Mouse (Mus musculus): Measurements from ENCODE around the gene Hkdc1. TPM values are rescaled to one million over a fixed set of nuclear protein-coding genes. Genes with fewer than 3 reads are reported as not detected.
"Not testable (repeated sequence)": the region's sequence is repeated elsewhere in the genome, so short reads cannot be mapped to it uniquely, and the experiment has no call there.

Hkdc1 gene
- 0.18 and 0.27 TPM in 2 replicates for polyA plus RNA-seq (2014; fragmentation: Nextera tagmentation; extraction: Ambion mirVana)

DNA sequence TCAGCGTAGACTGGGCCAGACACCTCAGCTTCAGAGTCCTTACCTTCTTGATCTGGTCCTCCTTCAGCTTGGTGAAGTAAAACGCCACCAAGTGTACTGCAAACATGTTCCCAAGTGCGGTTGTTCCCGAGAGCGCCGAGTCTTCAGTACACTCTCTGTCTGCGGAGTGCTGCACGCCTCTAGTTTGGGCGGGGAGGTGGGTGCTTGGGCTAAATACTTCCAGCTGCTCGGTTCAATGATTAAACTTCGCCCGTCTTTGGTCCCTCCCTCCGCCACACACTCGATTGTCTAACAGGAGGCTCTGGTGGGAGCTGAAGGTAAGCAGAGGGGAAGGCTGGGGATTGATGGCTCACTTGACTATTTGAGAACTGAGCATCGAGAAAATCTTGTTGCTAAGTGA lies at the start of gene Hkdc1:
TSS of gene Hkdc1 (minus strand) at position 237 of the 400 bp plus-strand sequence.
- H3K4me1 ChIP-seq (ENCODE audit: control insufficient read depth in 2 of 2, insufficient read depth in 2 of 2, low read length in 2 of 2), result peaks cover 9 to 19% of the 10 kb centered on the region in 2 experiments
- no peak within 1 kb of the TSS for H3K27ac ChIP-seq (replicated peaks in 1 of 2; ENCODE audit: control insufficient read depth in 1 of 2, insufficient read depth in 1 of 2, low read depth in 2 of 2, low read length in 2 of 2)
- no peak within 1 kb of the TSS for H3K4me2 ChIP-seq (ENCODE audit: low read length)
- H3K36me3 ChIP-seq (ENCODE audit: control insufficient read depth, insufficient read depth, low read length), result no peaks in the 10 kb centered on the region
- no peaks in the 10 kb centered on the region for H3K27me3 ChIP-seq (ENCODE audit: control insufficient read depth, insufficient read depth, low read length)
- no peak within 1 kb of the TSS for H3K4me3 ChIP-seq (ENCODE audit: control insufficient read depth in 1 of 2, insufficient read depth in 1 of 2, low read depth in 1 of 2, low read length in 2 of 2)
- no peaks in the 10 kb centered on the region for H3K9me3 ChIP-seq (ENCODE audit: control insufficient read depth, low read length)
- H3K9ac ChIP-seq (ENCODE audit: low read length), result no peak within 1 kb of the TSS
- 62% methylated on average over 15 of the region's 15 CpGs for WGBS
- ATAC-seq (ENCODE audit: insufficient number of reproducible peaks, insufficient read depth, low FRiP score, low read depth), result no peak

DNA sequence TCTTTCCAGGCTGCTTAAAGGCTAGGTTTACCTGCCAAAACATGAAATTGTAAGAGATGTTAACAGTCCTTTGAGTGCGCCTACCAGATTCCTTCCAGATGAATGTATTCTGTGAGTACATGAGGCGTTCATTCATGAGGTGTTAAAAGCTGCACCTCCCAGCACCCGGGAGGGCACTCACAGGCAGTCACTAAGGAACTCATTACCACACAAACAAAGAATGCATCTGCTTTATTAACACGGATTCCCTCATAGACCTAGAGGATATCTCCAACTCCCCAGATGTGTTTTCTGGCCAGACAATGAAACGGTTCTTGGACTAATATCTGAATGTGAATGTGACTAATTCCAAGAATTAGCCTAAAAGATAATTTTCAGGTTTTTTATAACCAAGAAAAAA lies 48.8 kb upstream of the Hkdc1 start:
- no peaks in the 10 kb centered on the region for H3K9me3 ChIP-seq (ENCODE audit: control insufficient read depth, low read length)
- peaks cover 0 to 4% of the 10 kb centered on the region in 2 experiments; a peak in 1 of 4 replicates for H3K4me1 ChIP-seq (ENCODE audit: control insufficient read depth in 2 of 2, insufficient read depth in 2 of 2, low read length in 2 of 2)
- no peak overlapping the region for H3K9ac ChIP-seq (ENCODE audit: low read length)
- WGBS, result 23% methylated on average over 5 of the region's 5 CpGs
- peak overlapping the region in 1 of 2 experiments; percentile 41; a peak in 2 of 4 replicates for H3K27ac ChIP-seq (replicated peaks in 1 of 2; ENCODE audit: control insufficient read depth in 1 of 2, insufficient read depth in 1 of 2, low read depth in 2 of 2, low read length in 2 of 2)
- no peaks in the 10 kb centered on the region for H3K27me3 ChIP-seq (ENCODE audit: control insufficient read depth, insufficient read depth, low read length)
- H3K4me3 ChIP-seq (ENCODE audit: control insufficient read depth in 1 of 2, insufficient read depth in 1 of 2, low read depth in 1 of 2, low read length in 2 of 2), result no peak overlapping the region
- ATAC-seq (ENCODE audit: insufficient number of reproducible peaks, insufficient read depth, low FRiP score, low read depth), result no peak
- H3K36me3 ChIP-seq (ENCODE audit: control insufficient read depth, insufficient read depth, low read length), result peaks cover 9% of the 10 kb centered on the region
- no peak overlapping the region for H3K4me2 ChIP-seq (ENCODE audit: low read length)

DNA sequence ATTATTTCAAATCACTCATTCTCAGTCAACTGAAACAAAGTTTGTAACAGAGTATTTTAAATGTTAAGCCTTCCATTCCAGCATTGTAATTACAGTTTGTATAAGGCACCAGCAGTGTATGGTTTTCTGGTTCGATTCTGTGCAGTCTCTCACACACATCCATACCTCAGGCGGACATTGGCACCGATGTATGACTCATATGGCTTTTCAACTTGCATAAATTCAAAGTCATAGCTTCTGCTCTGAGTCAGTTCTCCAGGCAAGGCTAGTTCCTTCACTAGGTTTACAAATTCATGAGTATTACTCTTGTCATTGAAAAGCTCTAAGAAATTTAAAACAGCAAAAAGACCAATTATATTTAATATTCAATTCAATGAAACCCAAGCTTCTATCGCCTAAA lies 47.4 kb upstream of the Hkdc1 start:
- ATAC-seq (ENCODE audit: insufficient number of reproducible peaks, insufficient read depth, low FRiP score, low read depth), result no peak
- no peak overlapping the region for H3K27ac ChIP-seq (replicated peaks in 1 of 2; ENCODE audit: control insufficient read depth in 1 of 2, insufficient read depth in 1 of 2, low read depth in 2 of 2, low read length in 2 of 2)
- no peak overlapping the region for H3K9ac ChIP-seq (ENCODE audit: low read length)
- no peak overlapping the region for H3K4me2 ChIP-seq (ENCODE audit: low read length)
- H3K4me1 ChIP-seq (ENCODE audit: control insufficient read depth in 2 of 2, insufficient read depth in 2 of 2, low read length in 2 of 2), result peaks cover 0 to 4% of the 10 kb centered on the region in 2 experiments; a peak in 1 of 4 replicates
- peaks cover 9% of the 10 kb centered on the region for H3K36me3 ChIP-seq (ENCODE audit: control insufficient read depth, insufficient read depth, low read length)
- no peak overlapping the region for H3K4me3 ChIP-seq (ENCODE audit: control insufficient read depth in 1 of 2, insufficient read depth in 1 of 2, low read depth in 1 of 2, low read length in 2 of 2)
- H3K27me3 ChIP-seq (ENCODE audit: control insufficient read depth, insufficient read depth, low read length), result no peaks in the 10 kb centered on the region
- no peaks in the 10 kb centered on the region for H3K9me3 ChIP-seq (ENCODE audit: control insufficient read depth, low read length)
- WGBS, result 92% methylated on average over 4 of the region's 4 CpGs

DNA sequence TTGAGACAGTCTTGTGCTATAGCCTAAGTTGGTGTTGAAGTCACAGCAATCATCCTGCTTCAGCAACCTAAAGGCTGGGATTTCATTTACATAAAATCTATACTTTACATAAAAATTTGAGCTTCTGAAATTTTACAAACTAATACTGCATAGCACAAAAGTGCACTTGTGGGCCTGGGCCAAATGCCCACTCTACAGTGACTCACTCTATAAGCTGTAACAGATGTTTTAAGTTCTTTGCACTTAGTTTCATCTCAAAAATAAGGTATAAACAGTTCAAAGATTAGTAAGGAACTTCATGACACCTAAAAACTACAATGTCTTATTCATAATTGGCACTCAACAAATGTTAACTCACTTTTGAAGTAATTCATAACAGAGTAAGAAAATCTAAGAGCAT lies 39.0 kb upstream of the Hkdc1 start:
- ATAC-seq (ENCODE audit: insufficient number of reproducible peaks, insufficient read depth, low FRiP score, low read depth), result no peak
- H3K9ac ChIP-seq (ENCODE audit: low read length), result no peak overlapping the region
- no peak overlapping the region for H3K4me3 ChIP-seq (ENCODE audit: control insufficient read depth in 1 of 2, insufficient read depth in 1 of 2, low read depth in 1 of 2, low read length in 2 of 2)
- H3K4me2 ChIP-seq (ENCODE audit: low read length), result no peak overlapping the region
- no peak overlapping the region for H3K27ac ChIP-seq (replicated peaks in 1 of 2; ENCODE audit: control insufficient read depth in 1 of 2, insufficient read depth in 1 of 2, low read depth in 2 of 2, low read length in 2 of 2)
- H3K9me3 ChIP-seq (ENCODE audit: control insufficient read depth, low read length), result no peaks in the 10 kb centered on the region
- no peaks in the 10 kb centered on the region for H3K27me3 ChIP-seq (ENCODE audit: control insufficient read depth, insufficient read depth, low read length)
- no peaks in the 10 kb centered on the region for H3K4me1 ChIP-seq (ENCODE audit: control insufficient read depth in 2 of 2, insufficient read depth in 2 of 2, low read length in 2 of 2)
- H3K36me3 ChIP-seq (ENCODE audit: control insufficient read depth, insufficient read depth, low read length), result peaks cover 62% of the 10 kb centered on the region

DNA sequence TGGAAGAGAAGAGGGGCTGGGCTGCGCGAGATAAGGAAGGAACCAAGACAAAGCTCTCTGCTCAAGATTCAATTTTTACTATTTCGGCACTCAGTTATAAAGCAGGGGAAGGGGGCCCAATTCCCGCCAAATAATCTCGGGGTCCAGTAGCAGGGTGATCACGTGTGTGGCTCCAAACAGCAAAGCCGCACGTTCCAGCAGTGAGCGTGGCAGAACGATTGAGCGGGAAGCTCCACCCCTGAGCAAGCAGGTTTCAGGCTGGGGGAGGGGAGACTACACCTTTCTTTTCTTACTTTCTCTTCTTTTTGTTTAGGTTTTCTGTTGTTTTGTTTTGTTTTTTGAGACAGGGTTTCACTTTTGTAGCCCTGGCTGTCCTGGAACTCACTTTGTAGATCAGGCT lies 29.7 kb upstream of the Hkdc1 start:
- not testable (repeated sequence) for H3K27ac ChIP-seq (replicated peaks in 1 of 2; ENCODE audit: control insufficient read depth in 1 of 2, insufficient read depth in 1 of 2, low read depth in 2 of 2, low read length in 2 of 2); H3K27me3 ChIP-seq (ENCODE audit: control insufficient read depth, insufficient read depth, low read length); H3K9me3 ChIP-seq (ENCODE audit: control insufficient read depth, low read length); ATAC-seq (ENCODE audit: insufficient number of reproducible peaks, insufficient read depth, low FRiP score, low read depth); H3K9ac ChIP-seq (ENCODE audit: low read length); H3K4me3 ChIP-seq (ENCODE audit: control insufficient read depth in 1 of 2, insufficient read depth in 1 of 2, low read depth in 1 of 2, low read length in 2 of 2); H3K4me2 ChIP-seq (ENCODE audit: low read length)
- WGBS, result 57% methylated on average over 11 of the region's 11 CpGs
- H3K36me3 ChIP-seq (ENCODE audit: control insufficient read depth, insufficient read depth, low read length), result peaks cover 26% of the 10 kb centered on the region
- H3K4me1 ChIP-seq (ENCODE audit: control insufficient read depth in 2 of 2, insufficient read depth in 2 of 2, low read length in 2 of 2), result peaks cover 7 to 16% of the 10 kb centered on the region in 2 experiments; a peak in 3 of 4 replicates

DNA sequence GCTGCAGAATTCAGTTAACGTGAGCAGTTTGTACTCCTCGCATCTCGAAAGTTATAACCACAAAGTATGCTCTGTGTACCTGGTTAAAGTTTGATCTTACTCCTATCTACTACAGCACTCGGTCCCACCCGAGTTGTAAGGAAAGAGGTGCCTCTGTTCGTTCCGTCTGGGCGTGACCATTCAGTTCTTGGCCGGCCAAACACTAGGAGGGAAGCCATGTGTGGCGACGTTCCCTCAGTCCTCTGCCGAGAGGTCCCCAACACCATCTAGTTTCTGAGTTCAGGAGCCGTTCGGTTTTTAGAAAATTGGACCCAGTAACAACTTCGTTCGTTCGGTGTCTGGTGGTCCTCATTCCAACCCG lies 28.0 kb upstream of the Hkdc1 start:
- H3K4me2 ChIP-seq (ENCODE audit: low read length), result peak overlapping the region; percentile 77
- no peaks in the 10 kb centered on the region for H3K27me3 ChIP-seq (ENCODE audit: control insufficient read depth, insufficient read depth, low read length)
- H3K36me3 ChIP-seq (ENCODE audit: control insufficient read depth, insufficient read depth, low read length), result peaks cover 28% of the 10 kb centered on the region
- H3K27ac ChIP-seq (replicated peaks in 1 of 2; ENCODE audit: control insufficient read depth in 1 of 2, insufficient read depth in 1 of 2, low read depth in 2 of 2, low read length in 2 of 2), result peak overlapping the region; percentile 83 to 89; a peak in 3 of 4 replicates
- WGBS, result 39% methylated on average over 18 of the region's 18 CpGs
- H3K9me3 ChIP-seq (ENCODE audit: control insufficient read depth, low read length), result no peaks in the 10 kb centered on the region
- H3K4me3 ChIP-seq (ENCODE audit: control insufficient read depth in 1 of 2, insufficient read depth in 1 of 2, low read depth in 1 of 2, low read length in 2 of 2), result peak overlapping the region; percentile 95 to 99
- H3K9ac ChIP-seq (ENCODE audit: low read length), result peak overlapping the region; percentile 99
- peak; percentile 20; the same call in 1 of the 2 replicates for ATAC-seq (ENCODE audit: insufficient number of reproducible peaks, insufficient read depth, low FRiP score, low read depth)
- peaks cover 7 to 16% of the 10 kb centered on the region in 2 experiments; a peak in 3 of 4 replicates for H3K4me1 ChIP-seq (ENCODE audit: control insufficient read depth in 2 of 2, insufficient read depth in 2 of 2, low read length in 2 of 2)

DNA sequence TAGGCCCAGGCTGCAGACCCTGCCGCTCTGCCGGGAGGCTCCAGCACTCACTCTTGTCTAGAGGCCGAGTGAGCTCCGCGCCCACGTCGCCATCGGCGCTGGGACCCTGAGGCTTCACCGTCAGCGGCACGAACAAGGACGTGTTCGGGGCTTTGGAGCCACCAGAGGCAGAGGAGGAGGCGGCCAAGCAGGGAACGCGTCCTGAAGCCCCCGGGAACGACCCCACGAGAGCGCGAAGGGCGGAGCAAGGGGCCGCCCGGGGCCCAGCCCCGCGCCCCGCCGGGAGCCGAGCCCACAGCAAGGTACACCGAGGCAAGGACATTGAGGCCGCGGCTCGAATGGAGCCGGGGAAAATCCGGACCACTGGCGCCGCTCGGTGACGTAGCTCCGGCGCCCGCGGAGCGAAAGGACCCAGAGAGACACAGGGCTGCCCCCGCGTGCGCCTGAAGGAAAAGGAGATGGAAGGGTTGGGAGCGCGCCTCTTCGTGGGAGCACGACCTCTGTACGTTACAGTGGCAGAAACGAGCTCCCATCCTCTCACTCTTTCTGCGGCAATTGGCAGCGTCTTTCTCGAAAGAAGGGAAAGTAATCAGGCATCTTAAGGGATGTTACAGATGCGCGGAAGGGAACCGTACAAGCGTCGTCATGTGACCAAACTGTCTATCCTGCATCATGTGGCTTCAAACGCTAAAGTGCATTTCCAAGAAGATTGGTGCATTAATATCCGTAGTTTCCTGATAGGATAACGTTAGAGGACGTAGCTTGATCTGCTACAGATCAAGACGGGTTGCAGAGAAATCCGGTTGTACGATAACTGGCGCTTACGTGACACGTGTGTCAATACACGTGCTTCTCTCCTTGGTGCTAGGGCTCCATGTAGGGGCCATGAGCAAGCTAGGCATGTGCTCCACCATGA lies 27.3 kb upstream of the Hkdc1 start, which contains the start of the genes 4930507D05Rik and Supv3l1:
TSS of gene 4930507D05Rik (plus strand) at position 126 of the 916 bp plus-strand sequence.
TSS of gene Supv3l1 (minus strand) at position 375 of the 916 bp plus-strand sequence.
- peak within 1 kb of the TSS; percentile 95 to 99 for H3K4me3 ChIP-seq (ENCODE audit: control insufficient read depth in 1 of 2, insufficient read depth in 1 of 2, low read depth in 1 of 2, low read length in 2 of 2)
- no peaks in the 10 kb centered on the region for H3K9me3 ChIP-seq (ENCODE audit: control insufficient read depth, low read length)
- peaks cover 7 to 16% of the 10 kb centered on the region in 2 experiments; a peak in 3 of 4 replicates for H3K4me1 ChIP-seq (ENCODE audit: control insufficient read depth in 2 of 2, insufficient read depth in 2 of 2, low read length in 2 of 2)
- H3K9ac ChIP-seq (ENCODE audit: low read length), result peak within 1 kb of the TSS; percentile 99
- peak within 1 kb of the TSS; percentile 77 for H3K4me2 ChIP-seq (ENCODE audit: low read length)
- ATAC-seq (ENCODE audit: insufficient number of reproducible peaks, insufficient read depth, low FRiP score, low read depth), result peak; percentile 85
- peak within 1 kb of the TSS; percentile 83 to 89 for H3K27ac ChIP-seq (replicated peaks in 1 of 2; ENCODE audit: control insufficient read depth in 1 of 2, insufficient read depth in 1 of 2, low read depth in 2 of 2, low read length in 2 of 2)
- H3K27me3 ChIP-seq (ENCODE audit: control insufficient read depth, insufficient read depth, low read length), result no peaks in the 10 kb centered on the region
- WGBS, result under 1% methylated on average over 73 of the region's 73 CpGs
- H3K36me3 ChIP-seq (ENCODE audit: control insufficient read depth, insufficient read depth, low read length), result peaks cover 33% of the 10 kb centered on the region
